Mouse (Mus musculus) frontal cortex, postnatal 10 days (tissue): ENCODE results near the gene M6pr.

Source experiments
- DNase-seq, 2 experiments: peaks; one replicate each; pipeline ENCODE4 v3.0.0; 2022; ENCODE audit warnings: low spot score in 2 of 2, mixed read lengths in 1 of 2

M6pr gene

GRCm38 (mm10) chr6:122308505-122309393 lies at the start of gene M6pr:
Gene M6pr, plus strand, starts transcription at chr6:122308720.
- DNase-seq: peak; percentile 95 to 99

GRCm38 (mm10) chr6:122262543-122262942 lies 46.0 kb upstream of the M6pr start:
- DNase-seq: no peak

DNA sequence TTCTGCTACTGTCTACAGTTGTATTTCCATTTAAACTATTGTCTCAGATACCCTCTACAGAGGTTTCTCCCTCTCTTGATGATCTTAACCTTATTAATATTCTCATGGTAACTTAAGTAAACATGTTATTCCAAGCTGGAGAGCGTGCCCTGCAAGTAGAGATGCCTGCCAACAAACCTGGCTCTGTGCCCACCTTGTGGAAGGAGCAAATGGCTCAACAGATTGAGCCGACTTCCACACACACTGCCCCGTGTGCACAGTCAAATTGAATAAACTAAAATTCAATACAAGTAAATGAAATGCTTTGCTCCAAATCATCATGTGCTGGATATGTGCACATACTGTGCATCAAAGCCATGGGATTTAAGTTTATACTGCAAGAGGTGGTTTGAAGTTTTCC lies 40.0 kb upstream of the M6pr start:
- peak in 1 of 2 experiments; percentile 49 for DNase-seq

- no peak for DNase-seq
Observed at GRCm38 (mm10) chr6:122269170-122269569, 39.4 kb upstream of the M6pr start.

GRCm38 (mm10) chr6:122270152-122270551 lies 38.4 kb upstream of the M6pr start:
- DNase-seq: no peak

- no peak for DNase-seq
Observed at GRCm38 (mm10) chr6:122274546-122274945, 34.0 kb upstream of the M6pr start.

GRCm38 (mm10) chr6:122276565-122276964 lies 32.0 kb upstream of the M6pr start:
- DNase-seq: no peak

- DNase-seq: no peak
Observed at GRCm38 (mm10) chr6:122282782-122283181, 25.7 kb upstream of the M6pr start, which contains the start of gene Klrg1. Gene Klrg1, minus strand, starts transcription at chr6:122282882.

GRCm38 (mm10) chr6:122283429-122283828 lies 25.1 kb upstream of the M6pr start:
- DNase-seq: no peak

GRCm38 (mm10) chr6:122284304-122284703 lies 24.2 kb upstream of the M6pr start:
- DNase-seq: no peak

DNA sequence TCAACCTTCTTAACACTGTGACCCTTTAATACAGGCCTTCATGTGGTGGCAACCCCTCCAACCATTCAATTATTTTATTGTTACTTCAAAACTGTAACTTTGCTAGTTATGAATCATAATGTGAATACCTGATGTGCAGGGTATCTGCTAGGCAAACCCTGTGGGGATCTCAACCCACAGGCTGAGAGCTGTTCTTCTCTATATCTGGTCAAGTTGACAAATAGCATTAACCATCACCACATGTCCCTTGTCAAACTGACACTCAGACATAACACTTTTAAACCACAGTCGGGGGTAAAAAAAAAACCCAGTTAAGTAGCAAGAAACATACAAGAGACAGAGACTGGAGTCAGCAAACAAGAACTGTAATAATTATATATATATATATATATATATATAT lies 23.7 kb upstream of the M6pr start:
- DNase-seq: no peak

GRCm38 (mm10) chr6:122288263-122288662 lies 20.3 kb upstream of the M6pr start:
- DNase-seq: no peak

DNA sequence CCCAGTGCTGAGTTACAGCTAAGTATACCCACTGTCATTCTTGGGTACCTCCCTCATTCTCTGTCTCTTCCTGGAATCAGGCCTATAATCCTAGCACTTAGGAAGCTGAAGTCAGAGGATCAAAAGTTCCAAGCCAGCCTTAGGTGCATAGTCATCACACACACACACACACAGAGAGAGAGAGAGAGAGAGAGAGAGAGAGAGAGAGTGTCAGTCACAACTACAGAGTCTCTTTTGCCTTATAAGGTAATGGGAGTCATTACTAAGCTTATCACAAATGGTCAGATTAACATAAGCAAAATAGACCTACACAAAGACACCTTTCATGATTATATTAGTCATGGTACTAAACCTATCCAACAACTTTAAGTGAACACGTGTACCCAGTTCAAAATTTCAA lies 19.2 kb upstream of the M6pr start:
- no peak for DNase-seq

DNA sequence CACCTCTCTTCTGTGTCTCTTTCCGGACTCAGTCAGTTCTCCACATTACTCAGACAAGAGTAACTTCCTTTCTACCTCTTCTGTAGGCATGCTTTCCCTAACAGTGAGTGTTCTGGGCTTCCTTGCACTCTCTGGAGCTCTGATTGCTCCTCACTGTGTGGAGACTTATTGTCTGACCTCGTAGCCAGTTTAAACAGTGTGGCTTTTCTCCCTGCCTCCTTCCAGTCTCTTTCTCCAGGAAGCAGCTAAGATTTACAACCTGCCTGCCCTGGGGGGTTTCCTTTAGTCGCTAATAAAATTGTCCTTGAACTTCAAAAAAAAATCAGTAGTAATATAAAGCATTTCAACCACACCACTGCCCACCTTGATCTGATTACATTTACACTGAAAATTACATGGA lies 18.3 kb upstream of the M6pr start:
- no peak for DNase-seq

- no peak for DNase-seq
Observed at GRCm38 (mm10) chr6:122291264-122291663, 17.3 kb upstream of the M6pr start.

DNA sequence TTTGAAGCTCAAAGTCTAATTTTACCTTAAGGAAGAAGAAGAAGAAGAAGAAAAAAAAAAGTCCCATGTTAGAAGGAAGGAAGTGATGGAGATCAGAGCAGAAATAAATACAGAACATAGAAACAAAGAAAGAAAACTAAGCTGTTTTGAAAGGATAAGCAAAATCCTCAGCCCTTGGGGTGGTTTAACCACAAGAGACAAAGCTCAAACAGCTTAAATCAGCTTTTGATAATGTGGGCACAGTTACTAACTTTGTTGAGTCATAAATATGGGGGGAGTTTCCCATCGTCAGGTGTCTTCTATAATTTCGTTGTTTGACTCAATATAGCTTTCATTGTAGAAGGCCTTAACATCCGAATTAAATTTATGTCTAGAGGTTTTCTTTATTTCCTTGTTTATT lies 16.8 kb upstream of the M6pr start:
- no peak for DNase-seq

GRCm38 (mm10) chr6:122292184-122292583 lies 16.3 kb upstream of the M6pr start:
- DNase-seq: no peak

DNA sequence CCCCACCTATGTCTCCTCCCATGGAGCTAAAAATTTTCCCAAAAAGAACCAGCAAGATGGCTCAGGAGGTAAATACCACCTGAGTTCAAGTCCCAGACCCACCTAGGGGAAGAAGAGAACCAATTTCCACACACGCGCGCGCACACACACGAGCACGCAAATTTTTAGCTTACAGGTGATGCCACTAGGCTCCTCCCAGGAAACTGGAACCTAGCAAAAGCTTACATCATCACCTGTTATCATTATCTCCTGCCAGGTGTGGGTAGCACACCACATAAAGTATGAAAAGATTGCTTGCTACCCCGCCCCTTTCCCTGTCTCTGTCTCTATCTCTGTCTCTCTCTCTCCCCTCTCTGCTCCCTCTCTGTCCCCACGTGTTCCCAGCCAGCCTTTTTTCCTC lies 15.4 kb upstream of the M6pr start:
- DNase-seq: no peak

- no peak for DNase-seq
Observed at GRCm38 (mm10) chr6:122293796-122294195, 14.7 kb upstream of the M6pr start.

- no peak for DNase-seq
Observed at GRCm38 (mm10) chr6:122294290-122294689, 14.2 kb upstream of the M6pr start.

DNA sequence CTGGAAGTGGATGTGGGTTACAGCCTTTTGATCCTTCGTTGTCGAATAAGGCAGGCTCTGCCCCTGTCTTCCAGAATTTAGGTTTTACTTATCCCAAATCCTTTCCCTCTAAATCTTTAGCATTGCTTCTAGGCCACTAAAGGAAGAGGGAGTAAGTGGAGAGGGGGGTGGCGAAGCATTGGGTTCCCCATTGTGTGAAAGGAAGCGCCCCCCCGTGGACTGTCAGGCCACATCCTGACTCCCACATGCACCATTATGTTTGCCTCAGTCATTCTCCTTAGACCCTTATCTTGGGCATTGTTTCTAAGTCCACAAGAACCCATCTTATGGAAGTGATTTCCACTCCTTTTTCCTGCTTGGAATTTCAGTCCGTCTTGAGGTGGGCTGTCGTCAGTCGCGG lies 13.3 kb upstream of the M6pr start:
- DNase-seq: no peak

GRCm38 (mm10) chr6:122296918-122297278 lies 11.6 kb upstream of the M6pr start:
- DNase-seq: no peak
